Mouse (Mus musculus): ENCODE measurements around the gene Mmp23. TPM values are rescaled to one million over a fixed set of nuclear protein-coding genes. Genes with fewer than 3 reads are reported as not detected.
"Not testable (repeated sequence)": the region's sequence is repeated elsewhere in the genome, so short reads cannot be mapped to it uniquely, and the experiment has no call there.

Gene Mmp23
- total and polyA plus RNA-seq, 2 experiments = 1.8 to 2.7 TPM

- Histone ChIP-seq H3K27me3 (ENCODE audit: control insufficient read depth, insufficient read depth, low read length) (no peaks in the 10 kb centered on the region), H3K4me3 (ENCODE audit: insufficient read depth, low read depth, low read length) (peak overlapping the region; percentile 37; the same call in 1 of the 2 replicates), H3K36me3 (ENCODE audit: control insufficient read depth, insufficient read depth, low read length) (peaks cover 24% of the 10 kb centered on the region), H3K9ac (ENCODE audit: low read depth, low read length) (peak overlapping the region; percentile 54), H3K4me1 (ENCODE audit: control insufficient read depth, insufficient read depth, low read length) (0 out of 2 replicates have a peak, but pooled peaks cover 2% of the 10 kb centered on the region), H3K79me2 (ENCODE audit: control insufficient read depth, insufficient read depth, low read length) (no peaks in the 10 kb centered on the region), H3K27ac (replicated peaks; ENCODE audit: insufficient read depth, low read depth, low read length) (no peak overlapping the region)
- DNase-seq (ENCODE audit: extremely low read depth, low read depth, low spot score) = no peak
- TF ChIP-seq CTCF (IDR thresholded peaks at IDR 0.05; ENCODE audit: low read depth, low read length) (no peak), POLR2A (IDR thresholded peaks at IDR 0.05; ENCODE audit: extremely low read depth, insufficient read depth, low read length) (no peak)
- WGBS = 32% methylated on average over 36 of the region's 36 CpGs
Observed at GRCm38 (mm10) chr4:155652283-155653085, 700 bp downstream of the Mmp23 start.

GRCm38 (mm10) chr4:155651553-155652269 lies 1.5 kb downstream of the Mmp23 start:
- Histone ChIP-seq H3K4me1 (ENCODE audit: control insufficient read depth, insufficient read depth, low read length) (0 out of 2 replicates have a peak, but pooled peaks cover 2% of the 10 kb centered on the region), H3K36me3 (ENCODE audit: control insufficient read depth, insufficient read depth, low read length) (peaks cover 28% of the 10 kb centered on the region), H3K79me2 (ENCODE audit: control insufficient read depth, insufficient read depth, low read length) (no peaks in the 10 kb centered on the region), H3K27ac (replicated peaks; ENCODE audit: insufficient read depth, low read depth, low read length) (no peak overlapping the region), H3K27me3 (ENCODE audit: control insufficient read depth, insufficient read depth, low read length) (no peaks in the 10 kb centered on the region), H3K9ac (ENCODE audit: low read depth, low read length) (no peak overlapping the region), H3K4me3 (ENCODE audit: insufficient read depth, low read depth, low read length) (no peak overlapping the region)
- DNase-seq (ENCODE audit: extremely low read depth, low read depth, low spot score) = no peak
- WGBS = 77% methylated on average over 15 of the region's 15 CpGs
- TF ChIP-seq POLR2A (IDR thresholded peaks at IDR 0.05; ENCODE audit: extremely low read depth, insufficient read depth, low read length) (no peak), CTCF (IDR thresholded peaks at IDR 0.05; ENCODE audit: low read depth, low read length) (no peak)

GRCm38 (mm10) chr4:155649355-155649754 lies 3.8 kb downstream of the Mmp23 start:
- Histone ChIP-seq H3K36me3 (ENCODE audit: control insufficient read depth, insufficient read depth, low read length) (peaks cover 30% of the 10 kb centered on the region), H3K27me3 (ENCODE audit: control insufficient read depth, insufficient read depth, low read length) (no peaks in the 10 kb centered on the region), H3K9ac (ENCODE audit: low read depth, low read length) (no peak overlapping the region), H3K4me1 (ENCODE audit: control insufficient read depth, insufficient read depth, low read length) (peaks cover 5% of the 10 kb centered on the region; the same call in 1 of the 2 replicates), H3K4me3 (ENCODE audit: insufficient read depth, low read depth, low read length) (no peak overlapping the region), H3K79me2 (ENCODE audit: control insufficient read depth, insufficient read depth, low read length) (no peaks in the 10 kb centered on the region), H3K27ac (replicated peaks; ENCODE audit: insufficient read depth, low read depth, low read length) (no peak overlapping the region)
- TF ChIP-seq CTCF (IDR thresholded peaks at IDR 0.05; ENCODE audit: low read depth, low read length) (no peak), POLR2A (IDR thresholded peaks at IDR 0.05; ENCODE audit: extremely low read depth, insufficient read depth, low read length) (no peak)
- no peak for DNase-seq (ENCODE audit: extremely low read depth, low read depth, low spot score)
- whole genome bisulfite sequencing = 94% methylated on average over 11 of the region's 11 CpGs

GRCm38 (mm10) chr4:155645721-155646120 lies 7.5 kb downstream of the Mmp23 start:
- Histone ChIP-seq H3K79me2 (ENCODE audit: control insufficient read depth, insufficient read depth, low read length) (no peaks in the 10 kb centered on the region), H3K27ac (replicated peaks; ENCODE audit: insufficient read depth, low read depth, low read length) (no peak overlapping the region), H3K36me3 (ENCODE audit: control insufficient read depth, insufficient read depth, low read length) (peaks cover 56% of the 10 kb centered on the region), H3K4me1 (ENCODE audit: control insufficient read depth, insufficient read depth, low read length) (peaks cover 3% of the 10 kb centered on the region; the same call in 1 of the 2 replicates), H3K27me3 (ENCODE audit: control insufficient read depth, insufficient read depth, low read length) (no peaks in the 10 kb centered on the region), H3K4me3 (ENCODE audit: insufficient read depth, low read depth, low read length) (no peak overlapping the region), H3K9ac (ENCODE audit: low read depth, low read length) (no peak overlapping the region)
- TF ChIP-seq POLR2A (IDR thresholded peaks at IDR 0.05; ENCODE audit: extremely low read depth, insufficient read depth, low read length) (no peak), CTCF (IDR thresholded peaks at IDR 0.05; ENCODE audit: low read depth, low read length) (no peak)
- peak; percentile 84 for DNase-seq (ENCODE audit: extremely low read depth, low read depth, low spot score)
- 39% methylated on average over 5 of the region's 5 CpGs for WGBS

- H3K79me2 ChIP-seq (ENCODE audit: control insufficient read depth, insufficient read depth, low read length); H3K4me1 ChIP-seq (ENCODE audit: control insufficient read depth, insufficient read depth, low read length); H3K4me3 ChIP-seq (ENCODE audit: insufficient read depth, low read depth, low read length); H3K9ac ChIP-seq (ENCODE audit: low read depth, low read length); H3K27ac ChIP-seq (replicated peaks; ENCODE audit: insufficient read depth, low read depth, low read length); H3K27me3 ChIP-seq (ENCODE audit: control insufficient read depth, insufficient read depth, low read length); DNase-seq (ENCODE audit: extremely low read depth, low read depth, low spot score): not testable (repeated sequence)
- 100% methylated on average over 2 of the region's 2 CpGs for WGBS
- H3K36me3 ChIP-seq (ENCODE audit: control insufficient read depth, insufficient read depth, low read length) = peaks cover 58% of the 10 kb centered on the region
Observed at GRCm38 (mm10) chr4:155645308-155645707, 7.9 kb downstream of the Mmp23 start, which contains the start of gene Gm10563. Gene Gm10563, minus strand, starts transcription at chr4:155645408.

All from liver, adult 2 months (tissue).